Mouse (Mus musculus) brain, embryonic 18.5 days (tissue): ENCODE results near the gene Mrgbp.

Source experiments
- DNase-seq: peaks from one replicate; pipeline ENCODE4 v3.0.0-alpha.2; 2012; ENCODE audit warnings: low read depth, low spot score

Gene Mrgbp

DNA sequence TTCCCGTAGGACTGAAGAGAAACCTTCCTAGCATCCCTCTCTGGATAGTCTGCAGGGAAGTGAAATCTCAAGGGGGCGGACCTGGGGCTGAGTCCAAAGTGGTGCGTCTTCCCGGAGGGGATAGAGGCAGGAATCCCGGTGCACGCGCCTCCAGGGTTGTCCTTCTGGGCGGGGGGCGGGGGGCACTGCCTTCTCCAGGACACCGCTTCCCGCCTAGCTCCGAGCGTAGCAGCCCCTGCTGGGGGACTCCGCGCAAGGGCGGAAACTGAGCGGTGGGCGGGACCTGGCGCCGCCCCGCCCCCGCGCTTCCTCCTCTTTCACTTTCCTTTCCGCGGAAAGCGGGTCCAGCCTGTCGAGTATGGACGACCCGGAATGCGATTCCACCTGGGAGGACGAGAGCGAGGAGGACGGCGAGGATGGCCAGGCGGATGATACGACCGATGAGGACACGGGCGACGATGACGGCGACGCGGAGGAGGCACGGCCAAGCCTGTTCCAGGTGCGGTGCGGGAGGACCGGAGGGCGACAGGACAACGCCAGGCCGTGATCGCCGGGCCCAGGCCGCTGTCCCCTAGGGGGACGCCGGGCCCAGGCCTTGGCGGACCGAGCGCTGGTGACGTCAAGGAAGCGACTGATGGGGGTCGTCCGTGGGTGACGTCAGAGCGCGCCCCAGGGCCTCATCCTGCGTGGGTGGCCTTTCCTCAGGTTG is 8.2 kb downstream of the Mrgbp start, which contains the start of gene Ogfr:
TSS of gene Ogfr (plus strand) at position 123 of the 709 bp plus-strand sequence.
- DNase-seq: no peak

DNA sequence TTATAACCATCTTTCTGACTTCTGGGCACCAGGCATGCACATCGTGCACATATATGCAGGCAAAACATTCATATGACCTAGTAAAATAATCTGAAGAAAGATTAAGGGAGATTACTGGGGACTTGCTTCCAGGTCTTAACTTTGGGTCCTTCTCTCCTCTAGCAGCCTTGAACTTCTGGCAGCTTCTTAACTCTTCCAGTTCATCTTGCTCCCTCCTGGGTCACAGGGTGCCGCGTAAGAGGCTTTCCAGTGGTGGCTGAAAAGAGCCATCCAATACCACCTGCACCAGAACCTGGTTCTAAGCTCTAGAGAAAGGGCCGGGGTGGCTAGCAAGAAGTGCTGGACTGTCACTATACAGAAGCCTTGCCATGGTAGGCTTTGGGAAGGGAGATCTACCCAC is 16.4 kb downstream of the Mrgbp start, which contains the start of gene Col9a3:
TSS of gene Col9a3 (plus strand) at position 301 of the 400 bp plus-strand sequence.
- no peak for DNase-seq

DNA sequence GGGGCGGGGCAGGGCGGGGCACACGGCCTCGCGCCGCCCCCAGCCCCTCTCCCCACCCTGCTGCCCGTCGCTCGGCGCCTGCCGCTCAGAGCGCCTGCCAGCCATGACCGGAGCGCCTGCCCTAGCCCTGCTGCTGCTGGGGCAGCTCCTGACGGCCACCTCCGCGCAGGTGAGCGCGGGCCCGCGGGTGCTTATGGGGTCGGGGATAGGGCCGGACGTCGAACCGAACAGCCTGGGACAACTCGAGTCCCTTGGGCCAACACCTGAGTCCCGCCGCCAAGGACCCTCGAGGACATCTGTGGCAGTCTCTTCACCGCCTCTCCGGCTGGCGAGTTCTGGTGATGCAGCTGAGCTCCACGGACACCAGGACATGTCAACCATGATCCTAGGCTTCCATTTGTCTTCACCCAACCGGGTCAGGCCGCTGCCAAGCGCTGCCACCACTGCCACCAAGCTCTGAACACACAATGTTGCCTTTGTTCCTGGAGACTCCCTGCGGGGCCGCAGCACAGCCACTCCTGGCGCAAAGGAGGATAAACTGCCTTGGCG is 17.1 kb downstream of the Mrgbp start:
- DNase-seq: no peak

DNA sequence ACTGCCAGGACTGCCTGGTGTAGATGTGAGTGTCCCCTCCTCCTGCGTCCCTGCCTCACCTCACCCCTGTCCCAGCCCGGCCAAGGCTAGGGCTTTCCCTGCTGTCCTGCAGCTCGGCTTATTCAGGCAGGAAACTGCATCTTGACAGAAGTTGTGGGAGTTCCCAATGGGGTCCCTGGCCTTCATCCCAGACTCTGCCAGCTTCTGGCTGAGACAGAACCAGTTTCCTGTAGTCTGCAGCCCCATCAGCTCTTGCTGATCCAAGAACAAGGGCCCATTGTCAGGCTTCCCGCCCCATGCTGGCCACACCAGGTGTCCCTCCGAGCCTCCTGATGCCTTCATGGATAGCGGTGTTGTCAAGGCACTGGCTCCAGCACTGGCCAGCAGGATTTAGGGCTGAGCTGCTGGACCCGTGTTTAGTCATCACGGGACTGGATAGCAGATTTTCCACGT is 19.5 kb downstream of the Mrgbp start:
- no peak for DNase-seq

DNA sequence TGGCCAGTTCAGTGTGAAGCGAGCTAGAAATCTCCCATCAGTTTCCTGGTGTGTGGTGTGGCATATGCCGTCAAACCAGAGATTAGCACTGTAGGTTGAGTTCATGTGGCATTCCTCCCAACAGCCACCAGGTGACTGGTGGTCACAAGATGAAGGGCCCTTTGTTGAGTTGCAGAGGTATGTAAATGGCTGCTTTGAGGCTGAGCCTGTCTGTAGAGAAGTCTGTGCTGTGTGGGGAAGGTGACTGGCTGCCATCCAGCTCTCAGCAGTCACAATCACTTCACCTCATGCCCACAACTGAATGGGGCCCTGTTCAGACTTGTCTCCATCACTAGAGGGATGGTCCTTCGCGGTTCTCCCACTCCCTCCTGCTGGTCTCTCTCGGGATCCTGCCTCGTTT is 23.7 kb downstream of the Mrgbp start:
- no peak for DNase-seq

DNA sequence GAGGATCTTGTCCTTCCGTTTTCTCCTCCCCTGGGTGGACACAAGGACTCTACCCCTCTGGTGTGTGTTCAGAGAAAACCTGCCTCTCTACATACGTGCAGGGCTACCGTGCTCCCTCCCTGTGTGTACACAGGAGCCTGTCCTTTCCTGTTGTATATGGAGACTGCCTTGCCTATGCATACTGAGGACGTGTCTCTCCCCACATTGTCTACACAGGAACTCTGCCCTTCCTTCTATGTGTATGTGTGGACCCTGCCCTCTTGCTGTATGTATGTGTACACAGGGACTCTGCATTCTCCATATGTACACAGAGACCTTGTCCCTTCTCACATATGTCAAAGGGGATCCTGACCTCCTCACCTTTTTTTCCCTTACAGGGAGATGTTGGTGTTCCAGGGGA is 29.2 kb downstream of the Mrgbp start:
- DNase-seq: no peak

DNA sequence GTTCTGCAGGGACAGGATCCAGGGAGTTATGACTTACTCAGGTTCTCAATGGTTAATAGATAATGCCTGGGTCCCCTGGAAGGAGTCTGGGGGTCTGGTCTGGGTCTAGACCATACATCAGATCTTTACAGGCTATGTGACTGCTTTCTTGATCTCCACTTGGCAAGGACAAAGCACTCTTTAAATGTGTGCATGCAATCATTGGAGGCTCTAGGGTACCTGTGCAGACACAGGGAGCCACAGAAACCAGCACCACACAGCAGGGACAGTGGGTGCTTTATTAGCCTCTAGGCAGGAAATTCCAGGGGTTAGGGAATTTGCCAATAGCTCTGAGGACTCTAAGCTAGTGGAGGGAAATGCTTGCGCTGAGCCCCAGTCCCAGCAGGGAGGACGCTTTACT is 30.8 kb downstream of the Mrgbp start:
- DNase-seq: no peak
